Comparison of ENCODE assay signal across 24 mouse cellular contexts in the genomic region with DNA sequence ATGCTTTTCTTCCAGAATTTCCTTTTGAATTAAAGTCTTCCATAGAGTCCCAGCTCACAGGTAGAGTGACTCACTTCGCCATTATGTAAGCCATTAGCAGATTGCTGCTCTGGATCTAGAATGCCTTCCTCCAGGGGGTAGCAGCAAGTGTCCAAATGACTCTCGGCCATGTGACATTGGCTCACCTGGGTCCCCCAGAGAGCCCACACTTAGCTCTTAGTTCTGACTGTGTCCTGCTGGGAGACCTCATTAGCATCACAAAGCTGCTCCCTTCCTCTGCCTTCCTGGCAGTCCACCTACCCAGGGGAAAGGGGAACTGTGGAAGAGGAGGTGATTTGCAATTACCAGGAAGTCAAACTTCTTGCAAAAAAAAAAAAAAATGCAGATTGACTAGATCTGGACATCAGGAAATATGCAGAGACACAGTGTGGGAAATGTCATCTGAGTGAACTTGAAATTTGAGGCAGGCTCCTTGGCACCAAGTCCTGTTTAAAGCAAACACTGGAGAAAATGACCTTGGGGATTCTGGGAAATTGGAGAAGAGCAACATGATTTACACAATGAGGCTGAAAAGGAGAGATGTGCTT.
DNase-seq lines count a peak whose midpoint lies in the region; TF ChIP-seq lines count a peak whose summit lies in the region.
"Had no signal": no experiment of that assay in that cellular context is flagged by ENCODE, and none has a peak within 500 bp of the region (broad histone marks: within the 10 kb centered on the region; RNA-seq: fewer than 3 reads in every experiment).

No protein-coding gene starts in this region.

- no peaks in the 10 kb centered on the region for H3K27me3 ChIP-seq in ES-Bruce4 (ENCODE audit: control insufficient read depth, insufficient read depth, low read length, poor library complexity, severe bottlenecking)
- H3K27me3 ChIP-seq: embryonic facial prominence, embryonic 12.5 days; forebrain, embryonic 13.5 days; heart, embryonic 15.5 days; liver, embryonic 13.5 days; lung, embryonic 15.5 days; neural tube, embryonic 15.5 days had no signal

- H3K9me3 ChIP-seq in ES-Bruce4 (replicated peaks; ENCODE audit: control insufficient read depth, insufficient read depth, low read length, poor library complexity, severe bottlenecking), result peaks cover 11% of the 10 kb centered on the region
- H3K9me3 ChIP-seq: embryonic facial prominence, embryonic 12.5 days; heart, embryonic 15.5 days; liver, embryonic 13.5 days; lung, embryonic 15.5 days; neural tube, embryonic 15.5 days had no signal

- H3K27ac ChIP-seq in ES-Bruce4 (ENCODE audit: insufficient read depth, low read length), result peak overlapping the region; percentile 71
- H3K27ac ChIP-seq: embryonic facial prominence, embryonic 12.5 days; forebrain, embryonic 13.5 days; heart, embryonic 15.5 days; hindbrain, embryonic 14.5 days; left cerebral cortex, adult 2 months; liver, embryonic 13.5 days; lung, embryonic 15.5 days; neural tube, embryonic 15.5 days had no signal

- TF ChIP-seq CTCF in ES-Bruce4 (IDR thresholded peaks at IDR 0.05; ENCODE audit: low read depth, low read length), result no peak

- H3K4me3 ChIP-seq in ES-Bruce4 (ENCODE audit: low read depth, low read length), result no peak overlapping the region
- H3K4me3 ChIP-seq: embryonic facial prominence, embryonic 12.5 days; forebrain, embryonic 13.5 days; heart, embryonic 15.5 days; left cerebral cortex, adult 2 months; liver, embryonic 13.5 days; lung, embryonic 15.5 days; neural tube, embryonic 15.5 days had no signal

- TF ChIP-seq EP300 in ES-Bruce4 (IDR thresholded peaks at IDR 0.05; ENCODE audit: insufficient read depth, low read depth, low read length), result peak; percentile 94

- H3K4me1 ChIP-seq in ES-Bruce4 (ENCODE audit: control insufficient read depth, insufficient read depth, low read length), result peaks cover 3% of the 10 kb centered on the region
- H3K4me1 ChIP-seq: heart, embryonic 15.5 days; liver, embryonic 13.5 days had no signal

- H3K36me3 ChIP-seq in ES-Bruce4 (ENCODE audit: control insufficient read depth, insufficient read depth, low read length, poor library complexity, severe bottlenecking), result no peaks in the 10 kb centered on the region
- H3K36me3 ChIP-seq: embryonic facial prominence, embryonic 12.5 days; heart, embryonic 15.5 days; liver, embryonic 13.5 days; lung, embryonic 15.5 days; neural tube, embryonic 15.5 days had no signal

- H3K9ac ChIP-seq in ES-Bruce4 (ENCODE audit: low read depth, poor library complexity, severe bottlenecking), result no peak overlapping the region
- H3K9ac ChIP-seq: embryonic facial prominence, embryonic 12.5 days; forebrain, embryonic 13.5 days; heart, embryonic 15.5 days; hindbrain, embryonic 14.5 days; liver, embryonic 13.5 days; lung, embryonic 15.5 days; neural tube, embryonic 15.5 days had no signal

- DNase-seq in adrenal gland, postnatal 10 days, result peak; percentile 6
- no peak for DNase-seq in adrenal gland, postnatal 25 days
- peak; percentile 49 for DNase-seq in cerebellum, adult 9-11 months
- DNase-seq in cerebellum, adult 8-10 months, result no peak
- DNase-seq in adipocyte (ENCODE audit: low spot score), result peak; percentile 67
- no peak for DNase-seq in thymus, adult 18-20 months
- DNase-seq in gastrocnemius, adult 8-10 months (ENCODE audit: low spot score in 2 of 2), result no peak
- DNase-seq: gastrocnemius, postnatal 14 days; heart, adult 18-20 months; heart, postnatal 36 days; kidney, adult 2 months; kidney, postnatal 10 days; liver, embryonic 13.5 days; right cerebral cortex, adult 18-20 months; right cerebral cortex, postnatal 4 days; thymus, postnatal 36 days had no signal

- TF ChIP-seq POLR2A in ES-Bruce4 (IDR thresholded peaks at IDR 0.05; ENCODE audit: insufficient read depth, low read length), result no peak

Comparison
In these comparisons a context has a peak if more than half of its experiments do, and no peak if none do; other contexts are left out.
1. DNase-seq: peak in adrenal gland, postnatal 10 days (single experiment), cerebellum, adult 9-11 months (single experiment) and adipocyte (single experiment); none in adrenal gland, postnatal 25 days (single experiment), cerebellum, adult 8-10 months (single experiment), thymus, adult 18-20 months (0 of 2) and gastrocnemius, adult 8-10 months (0 of 2).